Mouse (Mus musculus) granulocyte monocyte progenitor cell, adult 5-6 weeks (primary cell): ENCODE data around the gene Ndufs1. TPM values are rescaled to one million over a fixed set of nuclear protein-coding genes. Genes with fewer than 3 reads are reported as not detected.

Experiments used
- total RNA-seq, 2 experiments: library from RNA; stranded (forward) in 1 of 2; stranded (reverse) in 1 of 2; fragments of 200-712, 200-1000 nt in 1 of 2; fragments of >200 nt in 1 of 2; fragmentation: Nextera tagmentation in 1 of 2; gene quantifications; 2 replicates each; pipeline ENCODE4 v1.2.3; 2014 to 2017

Gene Ndufs1
- total RNA-seq, 2 experiments from 2014 or later: 111 to 156 TPM

Other genes starting within 250 kb of the Ndufs1 start
- gene Ino80d, start 62.2 kb downstream of the Ndufs1 start, total RNA-seq (2014; fragmentation: Nextera tagmentation): 73.8 and 102 TPM in 2 replicates
- 20.6 and 24.0 TPM in 2 replicates for gene Ino80d, start 62.2 kb downstream of the Ndufs1 start, total RNA-seq (2017)
- 1,766 and 1,810 TPM in 2 replicates for gene Eef1b2, start within 50 bp of the Ndufs1 start, total RNA-seq (2014; fragmentation: Nextera tagmentation)
- gene Eef1b2, start within 50 bp of the Ndufs1 start, total RNA-seq (2017): 3,234 and 3,329 TPM in 2 replicates
- gene Gpr1, start 37.7 kb upstream of the Ndufs1 start, total RNA-seq (2014; fragmentation: Nextera tagmentation): not detected in 2 replicates
- not detected in 2 replicates for gene Gpr1, start 37.7 kb upstream of the Ndufs1 start, total RNA-seq (2017)
- gene Zdbf2, start 96.4 kb upstream of the Ndufs1 start, total RNA-seq (2014; fragmentation: Nextera tagmentation): not detected in 2 replicates
- not detected in 2 replicates for gene Zdbf2, start 96.4 kb upstream of the Ndufs1 start, total RNA-seq (2017)